Mouse (Mus musculus): ENCODE measurements around the gene Ssb.

GRCm38 (mm10) chr2:69830116-69830515, 31.2 kb upstream of the Ssb start:
- TF ChIP-seq EP300 (IDR thresholded peaks at IDR 0.05) (no peak), CTCF (IDR thresholded peaks at IDR 0.05) (no peak)
